Mouse (Mus musculus): Measurements from ENCODE around the gene BC051019. TPM values are rescaled to one million over a fixed set of nuclear protein-coding genes. Genes with fewer than 3 reads are reported as not detected.

Gene BC051019
- total RNA-seq, 4 experiments from 2014 or later: not detected

DNA sequence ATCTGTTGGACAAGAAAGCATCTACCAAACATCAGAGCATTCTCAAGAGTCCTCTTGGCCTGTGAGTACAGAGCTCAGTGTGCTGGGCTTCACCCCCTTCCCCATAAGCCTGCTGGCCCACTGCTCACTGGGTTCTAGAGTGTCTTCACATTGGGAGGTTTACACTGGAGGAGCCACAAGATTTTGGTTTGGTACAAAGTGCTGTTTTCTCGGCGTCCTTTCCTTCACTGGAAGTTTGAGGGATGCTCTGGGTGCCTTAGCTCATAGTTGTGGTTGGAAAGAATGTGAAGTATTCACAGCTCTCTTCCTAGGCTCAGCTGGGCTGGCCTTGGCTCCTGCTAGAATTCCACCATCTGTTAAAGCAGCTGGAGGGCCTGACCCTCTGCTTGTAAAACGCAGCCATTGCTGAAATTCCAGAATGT lies 14.7 kb downstream of the BC051019 start:
- no peak for DNase-seq (ENCODE audit: low spot score in 2 of 2)

- DNase-seq (ENCODE audit: low spot score in 2 of 2): no peak
These were observed 16.4 kb downstream of the BC051019 start for GRCm38 (mm10) chr7:109707023-109707785.

DNA sequence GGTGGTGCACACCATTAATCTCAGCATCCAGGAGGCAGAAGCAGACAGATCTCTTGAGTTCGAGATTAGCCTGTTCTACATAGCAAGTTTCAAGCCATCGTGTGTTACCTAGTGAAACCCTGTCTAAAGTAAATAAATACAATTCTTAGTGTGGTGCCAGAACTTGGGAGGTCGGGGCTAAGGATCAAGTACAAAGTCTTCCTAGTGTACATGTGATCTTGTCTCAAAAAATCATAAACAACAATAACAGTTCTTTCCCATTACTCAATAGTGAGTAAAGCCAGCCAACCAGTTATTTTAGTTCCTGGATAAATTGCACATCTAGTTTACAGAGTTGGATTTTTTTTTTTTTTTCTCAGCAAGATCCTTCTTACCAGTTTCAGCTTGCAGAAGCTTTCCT lies 19.2 kb downstream of the BC051019 start:
- no peak for DNase-seq (ENCODE audit: low spot score in 2 of 2)

- DNase-seq (ENCODE audit: low spot score in 2 of 2): no peak
These were observed 19.7 kb downstream of the BC051019 start for GRCm38 (mm10) chr7:109704016-109704377.

- DNase-seq (ENCODE audit: low spot score in 2 of 2): peak; percentile 83 to 89
These were observed 20.2 kb downstream of the BC051019 start, which contains the start of the genes St5 and Akip1 for GRCm38 (mm10) chr7:109703190-109704015. St5 (minus strand) TSS chr7:109703605. Akip1 (plus strand) TSS chr7:109703690.

GRCm38 (mm10) chr7:109702721-109703120 lies 20.9 kb downstream of the BC051019 start:
- DNase-seq (ENCODE audit: low spot score in 2 of 2): no peak

DNA sequence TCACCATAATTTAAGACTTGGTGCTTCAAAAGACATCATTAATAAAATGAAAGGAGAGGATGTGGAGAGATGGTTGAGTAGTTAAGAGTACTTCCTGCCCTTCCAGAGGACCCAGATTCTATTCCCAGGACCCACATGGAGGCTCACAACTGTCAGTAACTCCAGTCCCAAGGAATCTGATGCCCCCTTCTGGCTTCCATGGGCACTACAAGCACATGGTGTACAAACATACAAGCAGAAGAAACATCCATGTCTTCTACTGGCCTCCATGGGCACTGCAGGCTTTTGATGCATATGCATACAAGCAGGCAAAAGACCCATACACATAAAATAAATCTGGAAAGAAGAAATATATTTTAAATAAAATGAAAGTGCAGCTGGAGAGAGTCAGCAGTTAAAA lies 23.4 kb downstream of the BC051019 start:
- DNase-seq (ENCODE audit: low spot score in 2 of 2): no peak

- no peak for DNase-seq (ENCODE audit: low spot score in 2 of 2)
These were observed 28.3 kb downstream of the BC051019 start for GRCm38 (mm10) chr7:109695339-109695726.

DNA sequence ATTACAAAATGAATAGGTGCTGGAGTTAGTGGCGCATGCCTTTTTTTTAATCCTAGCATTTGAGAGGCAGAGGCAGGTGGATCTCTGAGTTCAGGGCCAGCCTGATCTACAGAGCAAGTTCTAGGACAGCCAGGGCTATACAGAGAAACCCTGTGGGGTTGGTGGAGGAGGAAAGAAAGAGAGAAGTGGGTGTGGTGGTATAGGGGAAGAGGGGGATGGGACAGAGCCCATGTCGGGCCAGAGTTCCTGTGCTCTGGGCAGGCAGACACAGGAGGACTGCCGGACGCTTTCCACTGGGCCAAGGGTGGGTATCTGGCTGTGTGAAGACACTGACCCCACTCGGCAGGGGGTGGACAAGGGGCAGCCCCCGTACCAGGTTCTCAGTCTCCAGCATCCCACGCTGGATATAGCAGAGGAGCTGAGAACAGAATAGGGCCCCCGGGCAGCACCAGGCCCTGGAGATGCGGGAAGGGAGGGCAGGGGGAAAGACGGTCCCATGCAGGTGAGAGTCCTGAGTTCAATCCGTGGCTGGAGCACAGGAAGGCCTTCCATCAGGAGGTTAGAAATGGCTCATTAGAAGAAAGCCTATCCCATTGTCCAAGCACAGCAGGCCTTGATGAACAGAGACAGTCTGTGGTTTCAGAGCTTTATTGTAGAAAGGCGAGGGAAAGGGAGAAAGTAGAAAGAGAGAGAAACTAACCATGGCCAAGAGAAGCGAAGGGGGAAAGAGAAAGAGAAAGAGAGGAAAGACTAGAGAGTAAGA lies 28.9 kb downstream of the BC051019 start:
- DNase-seq (ENCODE audit: low spot score in 2 of 2): no peak

DNA sequence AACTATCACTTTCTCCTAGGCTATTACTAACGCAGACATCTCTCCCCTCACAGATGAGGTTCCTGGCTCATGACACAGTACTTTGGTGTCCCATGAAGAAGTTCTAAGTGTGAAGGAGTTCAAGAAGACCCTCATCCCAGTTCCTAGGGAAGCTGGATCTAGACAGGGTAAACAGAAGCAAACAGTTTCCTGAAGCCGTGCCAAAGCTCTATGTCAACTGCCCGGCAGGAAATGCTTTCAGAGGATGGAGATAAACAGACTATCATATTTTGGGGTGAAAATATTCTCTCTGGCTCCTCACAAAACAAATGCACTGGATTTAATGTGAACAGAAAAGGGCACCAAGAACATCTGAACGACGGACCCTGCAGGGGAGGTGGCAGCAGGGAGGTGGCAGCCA lies 32.7 kb downstream of the BC051019 start:
- DNase-seq (ENCODE audit: low spot score in 2 of 2): no peak

DNA sequence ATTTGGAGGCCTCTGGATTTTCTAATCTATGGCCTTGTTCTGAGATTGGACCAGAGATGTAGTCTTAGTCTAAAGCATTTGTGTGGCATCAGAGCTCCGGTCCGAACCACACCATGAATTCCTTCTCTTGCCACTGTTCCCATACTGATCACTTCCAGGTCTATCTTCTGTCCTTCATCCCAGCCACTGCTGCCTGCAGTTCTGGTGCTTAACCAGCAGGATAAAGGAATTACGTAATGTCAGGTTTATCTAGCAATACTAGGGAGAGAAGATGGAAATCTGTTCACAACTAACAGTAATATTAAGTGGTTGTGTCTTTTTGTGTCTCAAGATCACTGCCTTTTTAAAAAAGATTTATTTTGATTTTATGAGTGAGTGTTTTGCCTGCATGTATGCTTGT lies 33.5 kb downstream of the BC051019 start:
- DNase-seq (ENCODE audit: low spot score in 2 of 2): no peak

DNA sequence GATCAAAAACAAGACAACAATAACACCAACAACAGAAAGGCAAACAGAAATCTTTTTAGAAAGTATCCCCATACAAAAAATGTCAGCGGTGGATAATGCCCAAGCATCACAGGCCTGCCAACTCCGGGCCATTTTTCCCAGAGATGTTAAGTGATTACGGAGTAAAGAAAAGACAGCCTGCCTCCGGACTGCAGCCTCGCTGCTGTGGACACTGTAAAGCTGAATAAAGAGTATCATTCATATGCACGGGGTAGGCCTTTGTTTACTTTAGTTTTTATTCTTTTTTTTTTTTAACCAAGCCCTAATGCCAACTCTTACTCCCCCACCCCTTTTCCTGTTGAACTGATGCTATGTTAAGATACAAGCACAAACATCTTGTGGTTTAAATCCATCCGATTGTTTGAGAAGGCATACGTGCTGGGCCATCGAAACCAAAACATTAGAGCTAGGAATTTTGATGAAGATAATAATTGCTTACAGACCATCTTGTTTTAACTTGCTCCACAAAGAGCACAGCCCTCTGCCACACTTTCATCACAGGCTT lies 37.0 kb downstream of the BC051019 start:
- DNase-seq (ENCODE audit: low spot score in 2 of 2): no peak

- no peak for DNase-seq (ENCODE audit: low spot score in 2 of 2)
These were observed 42.8 kb downstream of the BC051019 start for GRCm38 (mm10) chr7:109680879-109681278.

- DNase-seq (ENCODE audit: low spot score in 2 of 2): no peak
These were observed 43.4 kb downstream of the BC051019 start for GRCm38 (mm10) chr7:109680284-109680683.

DNA sequence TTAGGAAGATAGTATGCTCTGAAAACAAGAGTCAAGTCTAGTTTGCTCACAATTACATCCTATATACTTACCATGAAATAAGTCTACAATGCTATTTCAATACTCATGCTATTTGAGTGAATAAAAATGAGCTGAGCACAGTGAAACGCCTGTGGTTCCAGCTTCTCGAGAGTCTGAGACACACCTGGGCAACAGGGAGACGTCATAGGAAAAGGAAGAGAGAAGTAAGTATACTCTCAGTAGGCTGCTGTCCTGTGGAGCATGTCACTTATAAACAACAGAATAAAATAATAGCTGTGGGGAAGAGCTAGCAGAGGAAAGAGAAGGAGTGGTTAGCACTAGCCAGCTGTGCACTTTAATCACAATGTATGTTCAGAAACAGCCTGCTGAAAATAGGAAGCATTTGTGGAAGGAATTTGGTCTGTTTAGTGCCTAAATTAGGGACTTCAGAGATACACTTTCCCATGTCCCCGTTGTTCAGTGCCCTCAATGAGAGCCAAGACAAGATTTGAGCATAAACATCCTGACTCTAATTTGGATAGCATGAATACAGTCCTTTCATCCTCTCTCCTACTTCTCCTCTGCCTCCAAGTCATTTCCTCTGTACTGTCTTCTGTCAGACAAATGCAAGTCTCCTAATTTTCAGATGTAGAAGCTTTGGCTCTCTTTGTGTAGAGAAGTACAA lies 48.6 kb downstream of the BC051019 start:
- no peak for DNase-seq (ENCODE audit: low spot score in 2 of 2)

GRCm38 (mm10) chr7:109671581-109672471 lies 51.8 kb downstream of the BC051019 start:
- DNase-seq (ENCODE audit: low spot score in 2 of 2): peak; percentile 35 to 57

DNA sequence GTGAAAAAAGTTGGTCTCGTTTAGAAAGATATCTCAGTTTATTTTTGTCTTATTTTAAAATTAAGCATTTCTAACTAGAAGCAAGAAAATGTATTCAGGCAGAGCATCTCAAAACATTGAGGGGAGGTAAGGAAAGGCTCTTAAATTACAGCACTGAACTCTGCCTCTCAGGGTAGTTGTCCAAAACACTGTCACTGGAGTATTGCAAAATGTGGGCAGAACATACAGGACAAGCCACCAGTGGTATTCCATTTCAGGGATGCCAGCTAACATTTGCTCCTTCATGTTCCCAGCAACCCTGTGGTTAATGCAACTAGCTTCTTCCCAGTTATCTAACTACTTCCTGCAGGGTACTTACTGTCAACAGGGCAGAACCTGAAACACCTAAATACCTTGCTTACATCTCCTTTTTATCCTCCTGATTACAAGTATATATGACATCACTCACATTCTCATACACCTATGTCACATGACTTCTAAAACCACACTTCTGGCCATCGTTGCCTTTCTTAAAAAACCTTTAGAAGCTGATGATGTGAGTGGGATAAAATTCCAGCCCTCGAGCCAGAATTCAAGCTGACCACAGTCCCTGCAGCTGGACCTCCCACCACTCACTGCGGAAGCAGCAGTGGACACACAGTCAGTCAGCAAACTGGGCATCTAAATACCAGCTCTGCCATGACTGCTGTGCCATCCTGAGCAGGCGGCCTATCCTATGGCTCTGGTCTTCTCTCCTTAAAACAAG lies 54.1 kb downstream of the BC051019 start:
- no peak for DNase-seq (ENCODE audit: low spot score in 2 of 2)

DNA sequence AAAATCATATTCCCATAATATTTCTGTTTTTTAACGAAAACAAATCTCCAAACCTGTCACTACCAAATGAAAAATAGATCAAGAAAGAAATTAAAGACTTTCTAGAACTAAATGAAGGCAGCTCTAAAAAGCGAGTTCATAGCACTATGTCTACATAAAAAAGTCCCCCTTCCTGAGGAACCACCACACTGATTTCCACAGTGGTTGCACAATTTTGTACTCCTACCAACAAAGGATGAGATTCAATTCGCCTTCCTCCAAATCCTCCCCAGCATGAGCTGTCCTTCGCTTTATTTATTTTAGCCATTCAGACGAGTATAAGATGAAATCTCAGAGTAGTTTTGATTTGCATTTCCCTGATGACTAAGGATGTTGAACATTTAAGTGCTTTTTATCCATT lies 57.0 kb downstream of the BC051019 start:
- no peak for DNase-seq (ENCODE audit: low spot score in 2 of 2)

GRCm38 (mm10) chr7:109662626-109663025 lies 61.0 kb downstream of the BC051019 start:
- no peak for DNase-seq (ENCODE audit: low spot score in 2 of 2)
